Comparison of ENCODE assay signal across 8 mouse cellular contexts in the genomic region with DNA sequence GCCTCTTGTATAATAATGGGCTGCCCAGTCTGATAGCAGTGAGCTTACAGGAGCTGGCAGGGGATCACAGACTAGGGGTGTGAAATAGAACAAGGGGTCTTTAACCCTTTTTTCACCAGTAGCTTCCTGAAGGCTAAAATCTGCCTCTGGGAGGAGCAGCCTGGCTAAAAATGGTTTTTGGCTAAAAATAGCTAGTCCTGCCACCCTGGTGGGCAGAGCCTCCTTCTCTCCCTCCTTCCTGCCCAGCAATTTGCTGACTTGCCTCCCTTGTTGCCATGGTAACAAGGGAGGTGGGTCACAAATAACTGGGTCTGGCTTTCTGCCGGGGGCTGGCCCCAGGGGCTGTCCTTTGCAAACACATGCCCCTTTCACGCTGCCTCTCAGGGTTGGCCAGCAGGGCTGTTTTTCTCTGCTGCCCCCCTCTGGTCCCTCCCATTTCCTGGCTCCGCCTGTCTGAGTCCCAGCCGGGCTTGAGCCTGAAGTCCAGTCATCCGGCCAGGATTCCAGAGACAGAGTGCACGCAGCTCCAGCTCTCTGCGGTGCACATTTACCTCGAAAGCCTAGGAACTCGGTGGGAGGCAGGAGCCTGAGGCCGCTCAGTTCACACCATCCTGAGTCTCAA.
A peak's percentile ranks its signal among the peaks of the same experiment; 100 is the strongest.
DNase-seq lines count a peak whose midpoint lies in the region; ATAC-seq and TF ChIP-seq lines count a peak whose summit lies in the region.

No protein-coding gene starts in this region.

- WGBS in hindbrain, embryonic 13.5 days, result 2% methylated on average over 10 of the region's 10 CpGs
- 4% methylated on average over 10 of the region's 10 CpGs for WGBS in lung, postnatal 0 days

- H3K9ac ChIP-seq in hindbrain, embryonic 13.5 days, result peak overlapping the region; percentile 46
- peak overlapping the region; percentile 48; the same call in 1 of the 2 replicates for H3K9ac ChIP-seq in lung, postnatal 0 days (replicated peaks; ENCODE audit: low read depth)

- H3K27ac ChIP-seq in hindbrain, embryonic 13.5 days, result peak overlapping the region; percentile 67
- peak overlapping the region; percentile 32 for H3K27ac ChIP-seq in lung, postnatal 0 days (ENCODE audit: low read length)

- peaks cover 61% of the 10 kb centered on the region for H3K4me1 ChIP-seq in hindbrain, embryonic 13.5 days (replicated peaks)
- H3K4me1 ChIP-seq in lung, postnatal 0 days (ENCODE audit: insufficient read depth, low read depth, low read length), result peaks cover 1% of the 10 kb centered on the region; the same call in 1 of the 2 replicates

- no peaks in the 10 kb centered on the region for H3K27me3 ChIP-seq in hindbrain, embryonic 13.5 days
- H3K27me3 ChIP-seq in lung, postnatal 0 days (replicated peaks; ENCODE audit: insufficient read depth, low read length), result no peaks in the 10 kb centered on the region

- peak overlapping the region; percentile 25 for H3K4me3 ChIP-seq in hindbrain, embryonic 13.5 days
- H3K4me3 ChIP-seq in lung, postnatal 0 days (ENCODE audit: low read depth, low read length), result peak overlapping the region; percentile 40

- peak; percentile 68 for TF ChIP-seq CTCF in lung, postnatal 0 days (IDR thresholded peaks at IDR 0.05)

- H3K36me3 ChIP-seq in hindbrain, embryonic 13.5 days, result peaks cover 42% of the 10 kb centered on the region
- H3K36me3 ChIP-seq in lung, postnatal 0 days (ENCODE audit: insufficient read depth, low read length), result peaks cover 8% of the 10 kb centered on the region; the same call in 1 of the 2 replicates

- ATAC-seq in hindbrain, embryonic 13.5 days (ENCODE audit: low FRiP score), result peak; percentile 86
- ATAC-seq in lung, postnatal 0 days, result peak; percentile 91

- peak overlapping the region; percentile 48 for H3K4me2 ChIP-seq in hindbrain, embryonic 13.5 days
- H3K4me2 ChIP-seq in lung, postnatal 0 days (replicated peaks; ENCODE audit: low read depth, low read length), result peak overlapping the region; percentile 55

- peak; percentile 75 for DNase-seq in ZHBTc4 (ENCODE audit: low read depth, low spot score)
- peak; percentile 82 to 88 for DNase-seq in cerebellum, postnatal 25 days
- DNase-seq in frontal cortex, postnatal 36 days (ENCODE audit: low spot score in 2 of 2), result peak; percentile 87 to 95
- peak; percentile 67 to 79 for DNase-seq in layer of hippocampus, postnatal 25 days (ENCODE audit: extremely low spot score in 1 of 2, low spot score in 1 of 2)
- peak; percentile 97 for DNase-seq in lung, postnatal 0 days (ENCODE audit: low spot score)
- peak; percentile 92 for DNase-seq in ovary, postnatal 36 days (ENCODE audit: low spot score)
- DNase-seq in urinary bladder, postnatal 36 days (ENCODE audit: low spot score in 2 of 2), result peak; percentile 73 to 93

- peak; percentile 32; the same call in 1 of the 2 replicates for TF ChIP-seq EP300 in lung, postnatal 0 days (IDR thresholded peaks at IDR 0.05)

- no peaks in the 10 kb centered on the region for H3K9me3 ChIP-seq in hindbrain, embryonic 13.5 days
- H3K9me3 ChIP-seq in lung, postnatal 0 days (ENCODE audit: low read length), result no peaks in the 10 kb centered on the region

Comparison
In these comparisons a context has a peak if more than half of its experiments do, and no peak if none do; other contexts are left out.
1. Peak in every context shown above with its lines: DNase-seq, ATAC-seq, H3K4me3 ChIP-seq and H3K27ac ChIP-seq.